27 mouse cellular contexts compared by ENCODE assay signal in genomic region chr9:105808920-105809505, GRCm38 (mm10). TPM values are rescaled to one million over a fixed set of nuclear protein-coding genes. Genes with fewer than 3 reads are reported as not detected.
DNase-seq lines count a peak whose midpoint lies in the region; TF ChIP-seq lines count a peak whose summit lies in the region.
"Had no signal": no experiment of that assay in that cellular context is flagged by ENCODE, and none has a peak within 500 bp of the region (broad histone marks: within the 10 kb centered on the region; RNA-seq: fewer than 3 reads in every experiment).

No protein-coding gene starts in this region.

- H3K9me3 ChIP-seq in E14TG2a.4 (ENCODE audit: low read length): no peaks in the 10 kb centered on the region
- H3K9me3 ChIP-seq: heart, embryonic 10.5 days; heart, embryonic 13.5 days had no signal

- H3K4me3 ChIP-seq in gastrocnemius, adult 2 months: no peak overlapping the region
- no peak overlapping the region for H3K4me3 ChIP-seq in kidney, adult 2 months (ENCODE audit: insufficient read depth, low read depth, low read length)
- H3K4me3 ChIP-seq in E14TG2a.4 (replicated peaks; ENCODE audit: low read length): peak overlapping the region; percentile 29; the same call in 1 of the 2 replicates
- H3K4me3 ChIP-seq: heart, embryonic 10.5 days; heart, embryonic 13.5 days had no signal

- 66% methylated on average over 17 of the region's 17 CpGs for WGBS in kidney, adult 2 months

- intact Hi-C loops in gastrocnemius, adult 2 months (cut with DNase I): no loop called here

- DNase-seq in gastrocnemius, adult 2 months: peak; percentile 32
- DNase-seq in gastrocnemius, postnatal 10 days: no peak
- peak; percentile 53 for DNase-seq in kidney, adult 2 months
- no peak for DNase-seq in kidney, postnatal 25 days
- peak; percentile 16 for DNase-seq in ZHBTc4 (ENCODE audit: low read depth, low spot score)
- no peak for DNase-seq in adrenal gland, postnatal 14 days
- no peak for DNase-seq in left cerebral cortex, adult 9 months (ENCODE audit: low spot score in 2 of 2)
- DNase-seq: adrenal gland, postnatal 10 days; B cell, adult 2 months; cerebellum, adult 18-20 months; cerebellum, adult 9-10 months; cerebellum, postnatal 14 days; forebrain, postnatal 0 days; gastrocnemius, postnatal 36 days; heart, adult 18-20 months; heart, postnatal 14 days; heart, postnatal 4 days; kidney, adult 18-20 months had no signal

- H3K27me3 ChIP-seq in kidney, adult 2 months (replicated peaks; ENCODE audit: control insufficient read depth, insufficient read depth, low read length): no peaks in the 10 kb centered on the region
- H3K27me3 ChIP-seq in E14TG2a.4 (ENCODE audit: insufficient read depth, low read length): peaks cover 5% of the 10 kb centered on the region
- H3K27me3 ChIP-seq: heart, embryonic 13.5 days had no signal

- no peak for TF ChIP-seq POLR2A in kidney, adult 2 months (IDR thresholded peaks at IDR 0.05; ENCODE audit: low read depth, low read length)

- no peak for TF ChIP-seq CTCF in gastrocnemius, adult 2 months (IDR thresholded peaks at IDR 0.05)
- no peak for TF ChIP-seq CTCF in kidney, adult 2 months (conservative IDR thresholded peaks at IDR 0.05; ENCODE audit: insufficient read depth, insufficient read length, low read depth, low read length)
- no peak for TF ChIP-seq CTCF in E14TG2a.4 (conservative IDR thresholded peaks at IDR 0.05; ENCODE audit: low read length)

- no peaks in the 10 kb centered on the region for H3K36me3 ChIP-seq in kidney, adult 2 months (ENCODE audit: control insufficient read depth, insufficient read depth, low read length)
- H3K36me3 ChIP-seq in E14TG2a.4 (ENCODE audit: insufficient read depth, low read length): no peaks in the 10 kb centered on the region
- H3K36me3 ChIP-seq: heart, embryonic 10.5 days; heart, embryonic 13.5 days had no signal

- H3K27ac ChIP-seq in gastrocnemius, adult 2 months: no peak overlapping the region
- no peak overlapping the region for H3K27ac ChIP-seq in kidney, adult 2 months (ENCODE audit: insufficient read depth, low read depth, low read length)
- H3K27ac ChIP-seq: heart, embryonic 10.5 days; heart, embryonic 13.5 days; hindbrain, embryonic 14.5 days; hindbrain, postnatal 0 days had no signal

- peaks cover 4% of the 10 kb centered on the region; the same call in 1 of the 2 replicates for H3K4me1 ChIP-seq in kidney, adult 2 months (ENCODE audit: control insufficient read depth, insufficient read depth, low read length)
- H3K4me1 ChIP-seq in E14TG2a.4 (replicated peaks; ENCODE audit: low read depth, low read length): 0 out of 2 replicates have a peak, but pooled peaks cover 2% of the 10 kb centered on the region
- H3K4me1 ChIP-seq: heart, embryonic 10.5 days; heart, embryonic 13.5 days had no signal

RNA-seq across cellular contexts. Expression of gene Col6a6, which starts 18.9 kb away (rescaled TPM):
- 1 to 10 TPM; 1.5 to 1.9 TPM for total RNA-seq in gastrocnemius, adult 2 months (2021)
- total RNA-seq in gastrocnemius, postnatal 10 days (2021): 10 to 100 TPM; 32.5 to 45.0 TPM
- polyA plus RNA-seq in kidney, adult 2 months (2012; rRNA removed): 0.19 and 0.28 TPM in 2 replicates
- 5.0 and 6.7 TPM in 2 replicates for total RNA-seq in adrenal gland, postnatal 14 days (2021)
- total RNA-seq: CH12.LX, MEL had no signal
- polyA plus RNA-seq: forebrain, embryonic 11.5 days; forebrain, embryonic 14.5 days had no signal

Comparison
In these comparisons a context has a peak if more than half of its experiments do, and no peak if none do; other contexts are left out.
1. DNase-seq: peak in gastrocnemius, adult 2 months (single experiment), kidney, adult 2 months (single experiment) and ZHBTc4 (single experiment); none in gastrocnemius, postnatal 10 days (single experiment), kidney, postnatal 25 days (0 of 2), adrenal gland, postnatal 14 days (single experiment) and left cerebral cortex, adult 9 months (0 of 2).